Mouse (Mus musculus) limb, embryonic 14.5 days (tissue): ENCODE data around the gene C1qtnf4. TPM values are rescaled to one million over a fixed set of nuclear protein-coding genes. Genes with fewer than 3 reads are reported as not detected.

Experiments used
- ATAC-seq: fragments of 200-750 bp; cut with Nextera tagmentation; 2 replicates; pipeline ENCODE4 v1.8.0; 2017; ENCODE audit warnings: low read depth, moderate number of reproducible peaks, moderate TSS enrichment; ENCODE audit not compliant: low FRiP score
- DNase-seq: peaks from one replicate; pipeline ENCODE4 v3.0.0-alpha.2; 2015; ENCODE audit warnings: low spot score
- H3K27ac ChIP-seq: fragments of 300-500 bp; sonication (generic); replicated peaks from 2 replicates; pipeline ENCODE4 v1.5.1; 2014; ENCODE audit warnings: low read depth, mild to moderate bottlenecking, low read length, moderate library complexity, mixed read lengths
- H3K27me3 ChIP-seq: fragments of 300-500 bp; sonication (generic); 2 replicates; pipeline ENCODE4 v1.6.1; 2014; ENCODE audit warnings: low read length, mixed read lengths; ENCODE audit not compliant: control insufficient read depth, insufficient read depth
- H3K36me3 ChIP-seq: fragments of 300-500 bp; sonication (generic); 2 replicates; pipeline ENCODE4 v1.6.1; 2014; ENCODE audit warnings: mild to moderate bottlenecking, low read length, moderate library complexity, mixed read lengths; ENCODE audit not compliant: control insufficient read depth, insufficient read depth
- H3K4me1 ChIP-seq: fragments of 300-500 bp; sonication (generic); 2 replicates; pipeline ENCODE4 v1.6.1; 2014; ENCODE audit warnings: antibody characterized with exemption, low read length, mixed read lengths; ENCODE audit not compliant: control insufficient read depth, insufficient read depth
- H3K4me2 ChIP-seq: fragments of 300-500 bp; sonication (generic); replicated peaks from 2 replicates; pipeline ENCODE4 v1.6.1; 2014; ENCODE audit warnings: low read depth, mild to moderate bottlenecking, low read length, moderate library complexity; ENCODE audit not compliant: severe bottlenecking
- H3K4me3 ChIP-seq: fragments of 300-500 bp; sonication (generic); replicated peaks from 2 replicates; pipeline ENCODE4 v1.5.1; 2014; ENCODE audit warnings: low read length
- H3K9ac ChIP-seq: fragments of 300-500 bp; sonication (generic); 2 replicates; pipeline ENCODE4 v1.6.1; 2014; ENCODE audit warnings: mild to moderate bottlenecking, low read depth, low read length, moderate library complexity; ENCODE audit not compliant: severe bottlenecking
- H3K9me3 ChIP-seq: fragments of 300-500 bp; sonication (generic); 2 replicates; pipeline ENCODE4 v1.6.1; 2016; ENCODE audit warnings: low read length; ENCODE audit not compliant: control insufficient read depth
- POLR2A ChIP-seq: fragments of 200-500 bp; IDR thresholded peaks from 2 replicates; pipeline ENCODE4 v1.8.0; 2012; ENCODE audit warnings: inconsistent platforms, mild to moderate bottlenecking, moderate library complexity, borderline replicate concordance; ENCODE audit not compliant: insufficient read depth, insufficient read length; ENCODE audit errors: extremely low read depth
- WGBS: fragments of 180-500 bp; shearing (Covaris S2); extraction: QIAGEN DNeasy Blood & Tissue Kit; methylation state at CpG from one replicate; pipeline ENCODE4 v1.1.7; 2014; 5-methylcytosine and 5-hydroxymethylcytosine counted together
- polyA plus RNA-seq, 2 experiments: library from polyadenylated mRNA; depleted of rRNA in 1 of 2; stranded (reverse) in 1 of 2; unstranded in 1 of 2; fragments of >200 nt; fragmentation: Nextera tagmentation in 1 of 2; extraction: Ambion mirVana in 1 of 2; gene quantifications; 2 replicates each; pipeline versions ENCODE4 v1.2.1 to v1.2.3; 2012 to 2014

Gene C1qtnf4
- polyA plus RNA-seq, 2 experiments = 28.6 to 32.0 TPM

GRCm38 (mm10) chr2:90932273-90932672 lies 46.6 kb downstream of the C1qtnf4 start:
- H3K4me1 ChIP-seq = no peaks in the 10 kb centered on the region
- no peak overlapping the region for H3K9ac ChIP-seq
- TF ChIP-seq POLR2A = no peak
- H3K4me3 ChIP-seq = no peak overlapping the region
- no peaks in the 10 kb centered on the region for H3K27me3 ChIP-seq
- WGBS = 63% methylated on average over 2 of the region's 2 CpGs
- H3K36me3 ChIP-seq = no peaks in the 10 kb centered on the region
- H3K27ac ChIP-seq = no peak overlapping the region
- H3K4me2 ChIP-seq = no peak overlapping the region
- ATAC-seq (no peak), DNase-seq (no peak)
- no peaks in the 10 kb centered on the region for H3K9me3 ChIP-seq

GRCm38 (mm10) chr2:90938362-90938761 lies 52.7 kb downstream of the C1qtnf4 start:
- TF ChIP-seq POLR2A = no peak
- ATAC-seq (no peak), DNase-seq (no peak)
- Histone ChIP-seq H3K4me1 (peaks cover 13% of the 10 kb centered on the region), H3K27me3 (no peaks in the 10 kb centered on the region), H3K27ac (no peak overlapping the region), H3K9ac (no peak overlapping the region), H3K4me3 (no peak overlapping the region), H3K9me3 (no peaks in the 10 kb centered on the region), H3K4me2 (no peak overlapping the region), H3K36me3 (no peaks in the 10 kb centered on the region)
- 71% methylated on average over 3 of the region's 3 CpGs for WGBS

GRCm38 (mm10) chr2:90939750-90940149 lies 54.1 kb downstream of the C1qtnf4 start:
- Histone ChIP-seq H3K4me3 (peak overlapping the region; percentile 99), H3K9me3 (no peaks in the 10 kb centered on the region), H3K9ac (peak overlapping the region; percentile 93), H3K4me2 (peak overlapping the region; percentile 71), H3K27me3 (no peaks in the 10 kb centered on the region), H3K36me3 (no peaks in the 10 kb centered on the region), H3K27ac (peak overlapping the region; percentile 93), H3K4me1 (peaks cover 13% of the 10 kb centered on the region)
- no peak for DNase-seq
- no peak for TF ChIP-seq POLR2A
- WGBS = 44% methylated on average over 8 of the region's 8 CpGs
- peak; percentile 44 for ATAC-seq

Other genes with a start within 250 kb of the C1qtnf4 start
- 27.6 and 29.9 TPM in 2 replicates for gene Nup160, start 208.6 kb upstream of the C1qtnf4 start, polyA plus RNA-seq (2012; rRNA removed)
- 42.0 and 43.0 TPM in 2 replicates for gene Nup160, start 208.6 kb upstream of the C1qtnf4 start, polyA plus RNA-seq (2014; fragmentation: Nextera tagmentation; extraction: Ambion mirVana)
- 110 and 115 TPM in 2 replicates for gene Fnbp4, start 140.5 kb upstream of the C1qtnf4 start, polyA plus RNA-seq (2012; rRNA removed)
- gene Fnbp4, start 140.5 kb upstream of the C1qtnf4 start, polyA plus RNA-seq (2014; fragmentation: Nextera tagmentation; extraction: Ambion mirVana) = 79.5 and 102 TPM in 2 replicates
- 2.2 and 2.3 TPM in 2 replicates for gene Agbl2, start 103.1 kb upstream of the C1qtnf4 start, polyA plus RNA-seq (2012; rRNA removed)
- gene Agbl2, start 103.1 kb upstream of the C1qtnf4 start, polyA plus RNA-seq (2014; fragmentation: Nextera tagmentation; extraction: Ambion mirVana) = 1.4 and 2.1 TPM in 2 replicates
- 111 and 120 TPM in 2 replicates for gene Mtch2, start 38.7 kb upstream of the C1qtnf4 start, polyA plus RNA-seq (2012; rRNA removed)
- 201 and 210 TPM in 2 replicates for gene Mtch2, start 38.7 kb upstream of the C1qtnf4 start, polyA plus RNA-seq (2014; fragmentation: Nextera tagmentation; extraction: Ambion mirVana)
- gene Kbtbd4, start 18.9 kb downstream of the C1qtnf4 start, polyA plus RNA-seq (2012; rRNA removed) = 25.5 and 26.8 TPM in 2 replicates
- gene Kbtbd4, start 18.9 kb downstream of the C1qtnf4 start, polyA plus RNA-seq (2014; fragmentation: Nextera tagmentation; extraction: Ambion mirVana) = 30.5 and 33.8 TPM in 2 replicates
- gene Ndufs3, start 19.0 kb downstream of the C1qtnf4 start, polyA plus RNA-seq (2012; rRNA removed) = 155 and 170 TPM in 2 replicates
- 207 and 219 TPM in 2 replicates for gene Ndufs3, start 19.0 kb downstream of the C1qtnf4 start, polyA plus RNA-seq (2014; fragmentation: Nextera tagmentation; extraction: Ambion mirVana)
- gene Celf1, start 54.5 kb downstream of the C1qtnf4 start, polyA plus RNA-seq (2012; rRNA removed) = 70.3 and 73.1 TPM in 2 replicates
- 51.5 and 52.2 TPM in 2 replicates for gene Celf1, start 54.5 kb downstream of the C1qtnf4 start, polyA plus RNA-seq (2014; fragmentation: Nextera tagmentation; extraction: Ambion mirVana)
- 24.9 and 28.1 TPM in 2 replicates for gene Rapsn, start 149.8 kb downstream of the C1qtnf4 start, polyA plus RNA-seq (2012; rRNA removed)
- gene Rapsn, start 149.8 kb downstream of the C1qtnf4 start, polyA plus RNA-seq (2014; fragmentation: Nextera tagmentation; extraction: Ambion mirVana) = 18.5 and 26.5 TPM in 2 replicates
- gene Psmc3, start 168.1 kb downstream of the C1qtnf4 start, polyA plus RNA-seq (2012; rRNA removed) = 158 and 203 TPM in 2 replicates
- gene Psmc3, start 168.1 kb downstream of the C1qtnf4 start, polyA plus RNA-seq (2014; fragmentation: Nextera tagmentation; extraction: Ambion mirVana) = 287 and 305 TPM in 2 replicates
- 143 and 172 TPM in 2 replicates for gene Slc39a13, start 184.6 kb downstream of the C1qtnf4 start, polyA plus RNA-seq (2012; rRNA removed)
- gene Slc39a13, start 184.6 kb downstream of the C1qtnf4 start, polyA plus RNA-seq (2014; fragmentation: Nextera tagmentation; extraction: Ambion mirVana) = 63.3 and 74.3 TPM in 2 replicates
- 13.7 and 14.1 TPM in 2 replicates for gene Spi1, start 196.5 kb downstream of the C1qtnf4 start, polyA plus RNA-seq (2012; rRNA removed)
- gene Spi1, start 196.5 kb downstream of the C1qtnf4 start, polyA plus RNA-seq (2014; fragmentation: Nextera tagmentation; extraction: Ambion mirVana) = 10.6 and 10.7 TPM in 2 replicates
- 0.27 and 0.29 TPM in 2 replicates for gene Mybpc3, start 232.3 kb downstream of the C1qtnf4 start, polyA plus RNA-seq (2012; rRNA removed)
- gene Mybpc3, start 232.3 kb downstream of the C1qtnf4 start, polyA plus RNA-seq (2014; fragmentation: Nextera tagmentation; extraction: Ambion mirVana) = 0.07 and 0.12 TPM in 2 replicates